Mouse (Mus musculus) spleen, postnatal 10 days (tissue): ENCODE measurements at regions not wholly inside any gene's neighbourhood (a gene's known extent, or its start where the extent isn't known, plus 50 kb on each side); places are given as distances from the start of the nearest gene placed in this dataset.

ENCODE experiments used
- DNase-seq, 2 experiments: peaks; one replicate each; pipeline ENCODE4 v3.0.0; 2021 to 2022; ENCODE audit warnings: low spot score in 2 of 2

- DNase-seq = no peak
Observed at GRCm38 (mm10) chr1:137571190-137571904, 604.2 kb downstream of the Ptprc start.

GRCm38 (mm10) chr1:137567526-137567925 is 607.3 kb upstream of the Nr5a2 start:
- DNase-seq = no peak

- DNase-seq = no peak
Observed at GRCm38 (mm10) chr1:137565573-137566048, 605.4 kb upstream of the Nr5a2 start.

- no peak for DNase-seq
Observed at GRCm38 (mm10) chr1:137561686-137562085, 601.4 kb upstream of the Nr5a2 start.

GRCm38 (mm10) chr1:137560389-137561268 is 600.4 kb upstream of the Nr5a2 start:
- DNase-seq = no peak

- DNase-seq = no peak
Observed at GRCm38 (mm10) chr1:137549659-137550058, 589.4 kb upstream of the Nr5a2 start.

- DNase-seq = no peak
Observed at GRCm38 (mm10) chr1:137545666-137546065, 585.4 kb upstream of the Nr5a2 start.

- no peak for DNase-seq
Observed at GRCm38 (mm10) chr1:137543828-137544227, 583.6 kb upstream of the Nr5a2 start.

- DNase-seq = no peak
Observed at GRCm38 (mm10) chr1:137541453-137541852, 581.2 kb upstream of the Nr5a2 start.

- no peak for DNase-seq
Observed at GRCm38 (mm10) chr1:137539424-137540116, 579.3 kb upstream of the Nr5a2 start.

GRCm38 (mm10) chr1:137514750-137515149 is 554.5 kb upstream of the Nr5a2 start:
- DNase-seq = no peak

GRCm38 (mm10) chr1:137503704-137504422 is 543.6 kb upstream of the Nr5a2 start:
- DNase-seq = no peak

- DNase-seq = no peak
Observed at GRCm38 (mm10) chr1:137488226-137488625, 528.0 kb upstream of the Nr5a2 start.

GRCm38 (mm10) chr1:137478459-137478858 is 518.2 kb upstream of the Nr5a2 start:
- no peak for DNase-seq

- DNase-seq = no peak
Observed at GRCm38 (mm10) chr1:137477239-137477638, 517.0 kb upstream of the Nr5a2 start.

- DNase-seq = no peak
Observed at GRCm38 (mm10) chr1:137474858-137475257, 514.6 kb upstream of the Nr5a2 start.

- DNase-seq = no peak
Observed at GRCm38 (mm10) chr1:137473800-137474685, 513.8 kb upstream of the Nr5a2 start.

GRCm38 (mm10) chr1:137464971-137465370 is 504.7 kb upstream of the Nr5a2 start:
- DNase-seq = no peak

GRCm38 (mm10) chr1:137461189-137461588 is 500.9 kb upstream of the Nr5a2 start:
- no peak for DNase-seq

GRCm38 (mm10) chr1:137453446-137454208 is 493.4 kb upstream of the Nr5a2 start:
- no peak for DNase-seq
